Mouse (Mus musculus): ENCODE data around the gene Ano8. TPM values are rescaled to one million over a fixed set of nuclear protein-coding genes. Genes with fewer than 3 reads are reported as not detected.

The Ano8 gene
- polyA plus RNA-seq, 1 experiment, result 25.5 TPM

DNA sequence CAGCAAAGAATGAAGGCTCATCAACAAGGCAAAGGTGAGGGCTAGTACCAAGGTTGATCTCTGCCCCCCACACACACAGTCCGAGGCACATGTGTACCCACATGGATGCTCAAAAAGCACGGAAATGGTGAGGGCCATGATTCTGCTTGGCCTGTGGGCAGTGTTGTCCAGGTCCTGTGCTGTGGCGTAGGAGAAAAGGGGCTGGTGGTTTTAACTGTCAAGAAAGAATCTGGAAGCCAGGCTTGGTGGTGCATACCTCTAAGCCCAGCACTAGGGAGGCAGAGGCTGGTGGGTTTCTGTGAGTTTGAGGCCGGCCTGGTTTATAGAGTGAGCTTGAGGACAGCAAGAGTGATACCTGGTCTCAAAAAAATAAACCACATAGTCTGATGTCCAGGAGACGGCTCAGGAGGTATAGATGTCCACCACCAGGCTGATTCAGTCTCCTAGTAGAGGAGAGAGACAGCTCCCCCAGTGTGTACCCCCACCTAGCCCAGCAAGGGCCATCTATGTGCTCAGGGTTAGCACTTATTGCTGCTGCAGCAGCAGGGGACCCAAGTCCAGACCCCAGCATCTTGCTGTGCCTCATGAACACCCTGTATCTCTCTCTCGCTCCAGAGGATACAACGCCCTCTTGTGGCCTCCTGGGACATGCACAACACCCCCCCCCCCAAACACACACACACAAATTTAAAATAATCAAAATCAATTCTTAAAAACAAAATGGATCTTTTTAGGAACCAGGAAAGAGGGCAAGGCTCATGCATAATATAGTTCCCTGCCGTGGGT, 13.0 kb downstream of the Ano8 start:
- WGBS, result 89% methylated on average over 8 of the region's 8 CpGs
- no peak for DNase-seq
- Histone ChIP-seq H3K4me3 (replicated peaks; ENCODE audit: extremely low read depth, low read depth, low read length) (no peak overlapping the region), H3K4me1 (ENCODE audit: control insufficient read depth, insufficient read depth, low read length) (peaks cover 14% of the 10 kb centered on the region)
- TF ChIP-seq POLR2A (IDR thresholded peaks at IDR 0.05; ENCODE audit: borderline replicate concordance, extremely low read depth, low read depth, low read length) (no peak), CTCF (IDR thresholded peaks at IDR 0.05; ENCODE audit: insufficient read depth, low read length) (0 out of 2 replicates have a peak, but pooled peaks have one; percentile 3)

DNA sequence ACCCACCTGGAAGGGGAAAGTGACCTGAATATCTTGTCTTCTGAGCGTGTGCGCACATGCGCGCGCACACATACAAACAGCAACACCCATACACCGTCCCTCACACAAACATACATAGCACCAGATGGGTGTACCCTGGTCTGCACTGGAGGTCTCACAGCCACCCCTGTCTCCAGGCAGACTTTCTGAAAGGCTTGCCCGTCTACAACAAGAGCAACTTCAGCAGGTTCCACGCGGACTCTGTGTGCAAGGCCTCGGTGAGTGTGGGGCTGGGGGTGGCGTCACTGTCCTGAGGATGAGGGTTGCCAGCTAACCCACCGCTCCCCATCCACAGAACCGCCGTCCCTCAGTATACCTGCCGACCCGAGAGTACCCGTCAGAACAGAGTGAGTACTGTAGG, 13.9 kb downstream of the Ano8 start:
- no peak for TF ChIP-seq CTCF (IDR thresholded peaks at IDR 0.05; ENCODE audit: insufficient read depth, low read length)
- no peak for DNase-seq
- WGBS, result 96% methylated on average over 17 of the region's 17 CpGs
- peaks cover 14% of the 10 kb centered on the region for H3K4me1 ChIP-seq (ENCODE audit: control insufficient read depth, insufficient read depth, low read length)
- no peak overlapping the region for H3K4me3 ChIP-seq (replicated peaks; ENCODE audit: extremely low read depth, low read depth, low read length)

DNA sequence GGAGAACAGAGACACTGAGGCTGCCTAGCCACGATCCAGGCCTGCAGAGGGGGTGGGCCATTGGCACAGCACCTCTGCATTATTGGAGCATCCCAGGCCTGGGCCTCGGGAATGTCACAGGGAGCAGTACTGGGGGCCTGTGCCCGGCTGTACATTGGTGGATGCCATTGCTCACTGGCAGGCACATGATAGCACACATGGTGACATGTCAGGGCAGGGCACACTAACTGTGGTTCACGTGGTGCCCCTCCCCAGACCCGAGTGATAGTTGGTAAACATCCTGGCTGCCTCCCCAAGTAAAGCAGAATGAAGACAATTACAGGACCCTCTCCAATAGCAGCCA, 14.9 kb downstream of the Ano8 start:
- TF ChIP-seq POLR2A (IDR thresholded peaks at IDR 0.05; ENCODE audit: borderline replicate concordance, extremely low read depth, low read depth, low read length), result no peak
- no peak for TF ChIP-seq CTCF (IDR thresholded peaks at IDR 0.05; ENCODE audit: insufficient read depth, low read length)
- DNase-seq, result no peak
- no peak overlapping the region for H3K4me3 ChIP-seq (replicated peaks; ENCODE audit: extremely low read depth, low read depth, low read length)
- 72% methylated on average over 5 of the region's 5 CpGs for WGBS
- H3K4me1 ChIP-seq (ENCODE audit: control insufficient read depth, insufficient read depth, low read length), result peaks cover 13% of the 10 kb centered on the region

DNA sequence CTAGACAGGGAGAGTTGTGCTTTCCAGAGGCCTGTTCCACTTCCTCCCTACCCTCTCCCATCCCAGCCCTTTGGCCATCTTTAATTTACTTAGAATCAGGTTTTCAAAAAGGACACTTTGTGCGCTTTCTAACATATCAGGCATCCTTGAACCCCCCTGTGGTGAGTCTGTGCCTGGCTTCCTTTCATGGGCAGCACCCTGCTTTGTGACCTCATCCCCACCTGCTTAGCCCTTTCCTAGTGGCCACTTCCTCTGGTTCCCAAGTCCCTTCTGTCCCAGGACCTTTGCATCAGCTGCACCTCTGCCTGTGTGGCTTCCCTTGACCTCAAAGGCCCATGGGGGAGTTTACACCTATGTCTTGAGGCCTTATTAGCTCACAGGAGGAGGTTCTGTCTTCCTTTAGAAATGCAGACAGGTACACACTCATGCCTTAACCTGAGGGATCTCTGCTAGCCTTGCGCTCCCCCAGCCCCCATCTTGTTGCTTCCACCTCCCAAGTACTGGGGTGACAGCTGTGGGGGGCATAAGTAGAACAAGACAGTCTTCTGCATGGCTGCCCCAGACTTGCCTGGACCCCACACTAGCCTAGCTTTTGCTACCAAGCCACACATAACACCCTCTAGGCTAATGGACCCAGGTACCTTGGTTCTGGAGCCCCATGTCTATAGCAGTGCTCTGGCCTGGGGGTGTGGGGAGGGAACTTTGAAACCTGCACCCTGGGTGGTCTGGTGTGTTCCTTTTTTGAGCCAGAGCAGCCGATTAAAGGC, 15.4 kb downstream of the Ano8 start:
- TF ChIP-seq POLR2A (IDR thresholded peaks at IDR 0.05; ENCODE audit: borderline replicate concordance, extremely low read depth, low read depth, low read length), result no peak
- no peak for TF ChIP-seq CTCF (IDR thresholded peaks at IDR 0.05; ENCODE audit: insufficient read depth, low read length)
- no peak overlapping the region for H3K4me3 ChIP-seq (replicated peaks; ENCODE audit: extremely low read depth, low read depth, low read length)
- 84% methylated on average over 3 of the region's 3 CpGs for WGBS
- H3K4me1 ChIP-seq (ENCODE audit: control insufficient read depth, insufficient read depth, low read length), result peaks cover 11% of the 10 kb centered on the region
- DNase-seq, result no peak

DNA sequence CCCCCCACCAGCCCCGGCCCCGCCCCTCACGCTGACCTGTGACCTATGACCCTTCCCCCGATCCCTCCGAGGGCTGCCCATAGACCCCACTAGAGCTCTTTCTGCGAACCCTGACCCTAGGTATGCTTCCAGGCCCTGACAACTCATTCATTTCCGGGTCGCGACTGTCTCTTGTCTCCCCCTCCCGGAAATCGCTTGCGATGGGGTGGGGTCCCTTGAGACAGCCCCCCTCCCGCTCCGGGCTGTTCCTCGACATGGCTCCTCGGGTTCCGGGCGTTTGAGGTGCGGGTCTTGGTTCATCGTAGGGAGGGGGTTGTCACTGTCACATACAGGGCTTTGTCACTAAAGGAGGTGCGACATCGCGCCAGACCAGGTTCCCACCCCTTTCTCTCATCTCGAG, 16.4 kb downstream of the Ano8 start:
- H3K4me1 ChIP-seq (ENCODE audit: control insufficient read depth, insufficient read depth, low read length), result peaks cover 11% of the 10 kb centered on the region
- no peak for TF ChIP-seq POLR2A (IDR thresholded peaks at IDR 0.05; ENCODE audit: borderline replicate concordance, extremely low read depth, low read depth, low read length)
- no peak for TF ChIP-seq CTCF (IDR thresholded peaks at IDR 0.05; ENCODE audit: insufficient read depth, low read length)
- peak; percentile 40 for DNase-seq
- under 1% methylated on average over 24 of the region's 24 CpGs for WGBS
- peak overlapping the region; percentile 73 for H3K4me3 ChIP-seq (replicated peaks; ENCODE audit: extremely low read depth, low read depth, low read length)

DNA sequence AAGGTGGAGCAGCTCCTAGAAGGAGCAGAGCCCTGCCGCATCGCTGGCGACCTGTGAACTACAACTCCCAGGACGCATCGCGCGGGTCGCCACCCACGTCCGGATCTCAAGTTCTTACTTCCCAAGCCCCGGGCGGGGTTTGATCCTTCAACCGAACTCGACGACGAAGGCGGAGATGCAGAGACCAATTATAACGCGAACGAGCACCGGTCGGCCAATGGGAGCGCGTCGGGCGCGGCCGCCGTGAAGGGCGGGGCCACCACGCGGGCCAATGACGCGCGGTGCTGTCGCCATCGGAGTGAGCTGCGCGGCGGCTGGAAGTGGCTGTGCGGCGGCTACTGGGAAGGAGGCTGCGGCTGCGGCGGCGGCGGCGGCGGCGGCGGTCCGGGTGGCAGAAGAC, 16.8 kb downstream of the Ano8 start, which contains the start of gene Dda1:
Dda1 (plus strand) TSS at position 284 of the 400 bp plus-strand sequence.
- H3K4me3 ChIP-seq (replicated peaks; ENCODE audit: extremely low read depth, low read depth, low read length), result peak within 1 kb of the TSS; percentile 73
- under 1% methylated on average over 52 of the region's 52 CpGs for WGBS
- DNase-seq, result peak; percentile 92
- TF ChIP-seq POLR2A (IDR thresholded peaks at IDR 0.05; ENCODE audit: borderline replicate concordance, extremely low read depth, low read depth, low read length) (peak; percentile 78), CTCF (IDR thresholded peaks at IDR 0.05; ENCODE audit: insufficient read depth, low read length) (no peak)
- peaks cover 13% of the 10 kb centered on the region for H3K4me1 ChIP-seq (ENCODE audit: control insufficient read depth, insufficient read depth, low read length)

DNA sequence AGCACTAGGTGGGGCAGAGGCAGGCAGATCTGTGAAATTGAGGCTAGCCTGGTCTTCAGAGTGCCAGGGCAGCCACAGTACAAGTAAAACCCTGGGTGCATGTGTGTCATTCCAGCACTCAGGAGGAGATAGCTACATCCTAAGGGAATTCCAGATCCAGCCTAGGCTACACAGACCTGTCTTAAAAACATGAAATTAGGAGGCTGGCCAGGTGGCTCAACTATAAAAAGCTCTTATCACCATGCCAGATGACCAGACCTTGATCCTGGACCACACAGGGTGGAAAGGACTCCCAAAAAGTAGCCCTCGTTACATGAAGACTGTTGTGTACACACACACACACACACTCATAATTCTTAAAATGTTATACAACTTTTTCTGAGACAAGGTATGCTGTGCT, 17.8 kb downstream of the Ano8 start:
- peaks cover 17% of the 10 kb centered on the region for H3K4me1 ChIP-seq (ENCODE audit: control insufficient read depth, insufficient read depth, low read length)
- TF ChIP-seq CTCF (IDR thresholded peaks at IDR 0.05; ENCODE audit: insufficient read depth, low read length) (no peak), POLR2A (IDR thresholded peaks at IDR 0.05; ENCODE audit: borderline replicate concordance, extremely low read depth, low read depth, low read length) (no peak)
- no peak for DNase-seq
- H3K4me3 ChIP-seq (replicated peaks; ENCODE audit: extremely low read depth, low read depth, low read length), result no peak overlapping the region
- WGBS, result 94% methylated on average over 1 of the region's 1 CpGs

DNA sequence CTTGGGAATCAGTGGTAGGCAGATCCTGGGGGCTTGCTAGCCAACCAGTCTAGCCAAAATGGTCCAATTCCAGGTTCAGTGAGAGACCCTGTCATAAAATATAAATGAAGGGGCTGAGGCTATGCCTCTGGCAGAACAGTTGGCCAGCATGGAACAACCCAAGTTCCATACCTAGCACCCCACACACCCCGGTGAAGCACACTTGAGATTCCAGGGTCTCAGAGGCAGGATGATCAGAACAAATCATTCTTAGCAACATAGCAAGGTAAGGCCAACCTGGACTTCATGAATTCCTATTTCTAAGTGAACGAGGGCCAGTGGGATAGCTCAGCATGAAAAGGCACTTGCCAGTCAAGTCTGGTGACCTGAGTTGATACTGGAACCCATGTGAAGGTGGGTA, 18.6 kb downstream of the Ano8 start:
- Histone ChIP-seq H3K4me3 (replicated peaks; ENCODE audit: extremely low read depth, low read depth, low read length) (no peak overlapping the region), H3K4me1 (ENCODE audit: control insufficient read depth, insufficient read depth, low read length) (peaks cover 17% of the 10 kb centered on the region)
- WGBS, result 94% methylated on average over 2 of the region's 2 CpGs
- TF ChIP-seq CTCF (IDR thresholded peaks at IDR 0.05; ENCODE audit: insufficient read depth, low read length), result no peak
- TF ChIP-seq POLR2A (IDR thresholded peaks at IDR 0.05; ENCODE audit: borderline replicate concordance, extremely low read depth, low read depth, low read length), result no peak
- no peak for DNase-seq

DNA sequence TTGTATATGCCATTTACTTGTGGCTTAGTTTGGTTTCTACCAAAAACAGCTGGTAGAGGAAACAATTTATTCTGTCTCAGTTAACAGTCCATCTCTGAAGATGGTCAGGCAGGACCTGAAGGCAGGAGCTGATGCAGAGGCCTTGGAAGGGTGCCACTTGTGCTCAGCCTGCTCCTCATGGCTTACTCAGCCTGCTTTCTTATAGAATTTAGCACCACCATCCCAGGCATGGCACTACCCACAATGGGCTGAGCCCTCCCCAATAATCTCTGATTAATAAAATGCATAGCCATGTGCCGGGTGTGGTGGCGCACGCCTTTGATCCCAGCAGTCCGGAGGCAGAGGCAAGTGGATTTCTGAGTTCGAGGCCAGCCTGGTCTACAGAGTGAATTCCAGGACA, 19.6 kb downstream of the Ano8 start:
- Histone ChIP-seq H3K4me3 (replicated peaks; ENCODE audit: extremely low read depth, low read depth, low read length) (no peak overlapping the region), H3K4me1 (ENCODE audit: control insufficient read depth, insufficient read depth, low read length) (peaks cover 17% of the 10 kb centered on the region)
- TF ChIP-seq CTCF (IDR thresholded peaks at IDR 0.05; ENCODE audit: insufficient read depth, low read length) (no peak), POLR2A (IDR thresholded peaks at IDR 0.05; ENCODE audit: borderline replicate concordance, extremely low read depth, low read depth, low read length) (no peak)
- no peak for DNase-seq
- 91% methylated on average over 5 of the region's 5 CpGs for WGBS

DNA sequence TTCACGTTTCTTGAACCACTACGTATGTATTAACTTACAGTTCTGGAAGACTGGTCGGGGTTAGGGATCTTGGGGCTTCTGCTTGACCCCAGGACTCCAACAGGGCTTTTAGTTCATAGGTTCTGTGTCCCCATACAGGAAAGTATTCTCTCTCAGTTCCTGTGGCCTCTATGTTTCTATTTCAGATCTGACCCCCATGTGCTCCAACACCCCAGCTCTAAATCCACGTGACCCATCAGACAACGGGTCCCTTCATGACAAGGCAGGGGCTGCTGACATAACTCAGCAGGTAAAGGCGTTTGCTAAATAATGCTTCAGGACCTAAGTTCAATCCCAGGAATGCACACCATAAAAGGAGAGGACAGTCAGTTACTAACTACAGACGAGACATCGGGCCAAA, 20.0 kb downstream of the Ano8 start:
- Histone ChIP-seq H3K4me3 (replicated peaks; ENCODE audit: extremely low read depth, low read depth, low read length) (no peak overlapping the region), H3K4me1 (ENCODE audit: control insufficient read depth, insufficient read depth, low read length) (peaks cover 17% of the 10 kb centered on the region)
- DNase-seq, result no peak
- 73% methylated on average over 8 of the region's 8 CpGs for WGBS
- no peak for TF ChIP-seq CTCF (IDR thresholded peaks at IDR 0.05; ENCODE audit: insufficient read depth, low read length)
- no peak for TF ChIP-seq POLR2A (IDR thresholded peaks at IDR 0.05; ENCODE audit: borderline replicate concordance, extremely low read depth, low read depth, low read length)
